Mouse (Mus musculus): ENCODE data around the gene Ints7. TPM values are rescaled to one million over a fixed set of nuclear protein-coding genes. Genes with fewer than 3 reads are reported as not detected.

The Ints7 gene
- polyA plus RNA-seq, 2 experiments = 39.9 to 61.8 TPM

DNA sequence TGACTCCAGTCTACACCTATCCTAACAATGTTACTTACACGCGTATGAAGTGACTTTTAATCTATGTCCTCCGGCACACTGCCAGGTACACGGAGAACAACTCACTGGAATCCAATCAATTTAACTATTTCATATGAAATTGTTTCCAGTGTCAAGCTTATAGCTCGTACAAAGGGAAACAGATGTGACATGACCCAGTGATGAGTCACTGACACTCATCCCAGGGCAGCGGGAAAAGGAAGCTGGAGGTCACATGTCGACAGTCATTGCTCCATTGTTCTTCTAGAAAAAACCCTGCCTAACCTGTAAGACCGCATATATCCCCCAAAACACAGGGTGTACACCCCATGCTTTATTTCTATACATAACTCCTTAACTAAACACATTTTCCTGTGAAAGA lies 18.3 kb upstream of the Ints7 start:
- Histone ChIP-seq H3K4me3 (replicated peaks; ENCODE audit: low read length) (no peak overlapping the region), H3K9ac (ENCODE audit: low read depth, low read length, severe bottlenecking) (no peak overlapping the region), H3K9me3 (ENCODE audit: control insufficient read depth, low read length) (no peaks in the 10 kb centered on the region), H3K27me3 (ENCODE audit: control insufficient read depth, insufficient read depth, low read length) (no peaks in the 10 kb centered on the region), H3K4me1 (ENCODE audit: control insufficient read depth, insufficient read depth, low read length) (no peaks in the 10 kb centered on the region), H3K36me3 (ENCODE audit: control insufficient read depth, insufficient read depth, low read length) (peaks cover 58% of the 10 kb centered on the region), H3K27ac (replicated peaks; ENCODE audit: low read depth, low read length) (no peak overlapping the region), H3K4me2 (replicated peaks; ENCODE audit: low read depth, low read length, severe bottlenecking) (no peak overlapping the region)
- WGBS = 78% methylated on average over 8 of the region's 8 CpGs
- ATAC-seq (ENCODE audit: low FRiP score, low read depth) (no peak), DNase-seq (ENCODE audit: low spot score) (no peak)
- no peak for TF ChIP-seq POLR2A (IDR thresholded peaks at IDR 0.05; ENCODE audit: borderline replicate concordance, extremely low read depth, insufficient read depth, insufficient read length)

DNA sequence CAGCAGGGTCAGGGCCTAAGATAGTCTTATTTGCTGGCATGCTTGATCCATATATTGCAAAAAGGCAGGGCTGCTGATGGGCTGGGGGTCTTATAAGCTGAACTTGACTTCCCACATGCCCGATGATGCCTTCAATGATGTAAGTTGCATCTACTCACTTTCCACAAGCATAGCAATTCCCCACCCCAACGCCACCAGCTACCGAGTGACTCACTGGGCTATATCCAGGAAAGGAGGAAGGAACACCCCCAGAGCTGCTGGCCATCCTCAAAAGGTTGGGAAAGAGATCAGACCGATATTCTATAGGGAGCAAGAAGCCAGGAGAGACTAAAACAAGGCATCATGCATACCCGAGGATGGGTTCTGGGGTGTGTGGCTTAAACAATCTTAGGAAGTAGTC lies 15.7 kb upstream of the Ints7 start:
- Histone ChIP-seq H3K27me3 (ENCODE audit: control insufficient read depth, insufficient read depth, low read length) (no peaks in the 10 kb centered on the region), H3K4me3 (replicated peaks; ENCODE audit: low read length) (no peak overlapping the region), H3K27ac (replicated peaks; ENCODE audit: low read depth, low read length) (no peak overlapping the region), H3K4me2 (replicated peaks; ENCODE audit: low read depth, low read length, severe bottlenecking) (no peak overlapping the region), H3K9ac (ENCODE audit: low read depth, low read length, severe bottlenecking) (no peak overlapping the region), H3K36me3 (ENCODE audit: control insufficient read depth, insufficient read depth, low read length) (peaks cover 49% of the 10 kb centered on the region), H3K9me3 (ENCODE audit: control insufficient read depth, low read length) (no peaks in the 10 kb centered on the region), H3K4me1 (ENCODE audit: control insufficient read depth, insufficient read depth, low read length) (no peaks in the 10 kb centered on the region)
- TF ChIP-seq POLR2A (IDR thresholded peaks at IDR 0.05; ENCODE audit: borderline replicate concordance, extremely low read depth, insufficient read depth, insufficient read length) = no peak
- WGBS = 87% methylated on average over 5 of the region's 5 CpGs
- ATAC-seq (ENCODE audit: low FRiP score, low read depth) (no peak), DNase-seq (ENCODE audit: low spot score) (no peak)

DNA sequence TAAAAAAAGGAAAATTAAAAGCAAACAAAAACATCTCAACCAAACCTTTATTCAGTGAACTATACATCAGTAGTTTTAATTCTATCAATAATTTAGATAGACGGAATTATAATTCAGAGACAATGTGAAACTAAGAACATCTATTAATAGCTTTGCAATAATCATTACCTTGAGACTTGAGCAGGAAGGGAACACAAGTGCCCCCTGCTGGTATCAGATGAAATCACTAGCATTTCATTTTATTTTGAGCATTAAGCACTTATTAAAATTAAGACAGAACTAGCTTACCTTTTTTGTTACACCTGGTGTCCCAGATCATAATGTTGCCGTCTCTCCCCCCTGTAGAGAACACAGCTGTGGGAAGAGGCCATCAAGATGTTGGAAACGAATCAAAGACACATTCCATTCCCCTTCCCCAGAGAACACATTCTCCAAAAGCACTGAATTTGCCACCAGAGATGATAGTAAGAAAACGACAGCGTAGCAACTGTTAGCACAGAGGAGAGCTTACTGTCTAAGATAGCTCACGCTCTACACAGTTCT lies 12.5 kb upstream of the Ints7 start:
- DNase-seq (ENCODE audit: low spot score) (peak; percentile 32), ATAC-seq (ENCODE audit: low FRiP score, low read depth) (no peak)
- Histone ChIP-seq H3K4me1 (ENCODE audit: control insufficient read depth, insufficient read depth, low read length) (no peaks in the 10 kb centered on the region), H3K36me3 (ENCODE audit: control insufficient read depth, insufficient read depth, low read length) (peaks cover 41% of the 10 kb centered on the region), H3K4me3 (replicated peaks; ENCODE audit: low read length) (no peak overlapping the region), H3K27me3 (ENCODE audit: control insufficient read depth, insufficient read depth, low read length) (no peaks in the 10 kb centered on the region), H3K9ac (ENCODE audit: low read depth, low read length, severe bottlenecking) (no peak overlapping the region), H3K9me3 (ENCODE audit: control insufficient read depth, low read length) (no peaks in the 10 kb centered on the region), H3K27ac (replicated peaks; ENCODE audit: low read depth, low read length) (no peak overlapping the region), H3K4me2 (replicated peaks; ENCODE audit: low read depth, low read length, severe bottlenecking) (no peak overlapping the region)
- 53% methylated on average over 6 of the region's 6 CpGs for whole genome bisulfite sequencing
- no peak for TF ChIP-seq POLR2A (IDR thresholded peaks at IDR 0.05; ENCODE audit: borderline replicate concordance, extremely low read depth, insufficient read depth, insufficient read length)

- H3K4me3 ChIP-seq (replicated peaks; ENCODE audit: low read length) = no peak overlapping the region
- no peaks in the 10 kb centered on the region for H3K27me3 ChIP-seq (ENCODE audit: control insufficient read depth, insufficient read depth, low read length)
- peaks cover 27% of the 10 kb centered on the region for H3K36me3 ChIP-seq (ENCODE audit: control insufficient read depth, insufficient read depth, low read length)
- no peak overlapping the region for H3K9ac ChIP-seq (ENCODE audit: low read depth, low read length, severe bottlenecking)
- H3K4me2 ChIP-seq (replicated peaks; ENCODE audit: low read depth, low read length, severe bottlenecking) = no peak overlapping the region
- DNase-seq (ENCODE audit: low spot score) = no peak
- 91% methylated on average over 1 of the region's 1 CpGs for WGBS
- no peak for ATAC-seq (ENCODE audit: low FRiP score, low read depth)
- 0 out of 2 replicates have a peak, but pooled peaks cover 2% of the 10 kb centered on the region for H3K4me1 ChIP-seq (ENCODE audit: control insufficient read depth, insufficient read depth, low read length)
- H3K27ac ChIP-seq (replicated peaks; ENCODE audit: low read depth, low read length) = no peak overlapping the region
- TF ChIP-seq POLR2A (IDR thresholded peaks at IDR 0.05; ENCODE audit: borderline replicate concordance, extremely low read depth, insufficient read depth, insufficient read length) = no peak
- no peaks in the 10 kb centered on the region for H3K9me3 ChIP-seq (ENCODE audit: control insufficient read depth, low read length)
Measured at GRCm38 (mm10) chr1:191567859-191568258, 7.6 kb upstream of the Ints7 start.

DNA sequence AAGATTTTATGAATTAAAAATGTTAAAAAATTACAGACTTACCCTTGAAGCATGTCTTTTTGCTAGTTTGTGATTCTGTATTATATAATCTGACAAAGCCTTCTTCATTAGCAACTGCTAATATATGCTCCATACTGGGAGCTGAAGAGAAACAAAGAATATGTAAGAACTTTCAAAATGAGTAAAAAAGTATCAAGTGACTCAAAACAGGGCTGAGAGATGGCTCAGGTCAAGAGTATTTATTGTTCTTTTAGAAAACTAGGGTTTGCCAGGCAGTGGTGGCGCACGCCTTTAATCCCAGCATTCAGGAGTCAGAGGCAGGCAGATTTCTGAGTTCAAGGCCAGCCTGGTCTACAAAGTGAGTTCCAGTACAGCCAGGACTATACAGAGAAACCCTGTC lies 5.8 kb upstream of the Ints7 start:
- ATAC-seq (ENCODE audit: low FRiP score, low read depth) = no peak
- no peak for DNase-seq (ENCODE audit: low spot score)
- Histone ChIP-seq H3K4me3 (replicated peaks; ENCODE audit: low read length) (no peak overlapping the region), H3K27ac (replicated peaks; ENCODE audit: low read depth, low read length) (no peak overlapping the region), H3K36me3 (ENCODE audit: control insufficient read depth, insufficient read depth, low read length) (peaks cover 27% of the 10 kb centered on the region), H3K9me3 (ENCODE audit: control insufficient read depth, low read length) (no peaks in the 10 kb centered on the region), H3K4me1 (ENCODE audit: control insufficient read depth, insufficient read depth, low read length) (0 out of 2 replicates have a peak, but pooled peaks cover 2% of the 10 kb centered on the region), H3K9ac (ENCODE audit: low read depth, low read length, severe bottlenecking) (no peak overlapping the region), H3K4me2 (replicated peaks; ENCODE audit: low read depth, low read length, severe bottlenecking) (no peak overlapping the region), H3K27me3 (ENCODE audit: control insufficient read depth, insufficient read depth, low read length) (no peaks in the 10 kb centered on the region)
- TF ChIP-seq POLR2A (IDR thresholded peaks at IDR 0.05; ENCODE audit: borderline replicate concordance, extremely low read depth, insufficient read depth, insufficient read length) = no peak
- WGBS = 96% methylated on average over 2 of the region's 2 CpGs

DNA sequence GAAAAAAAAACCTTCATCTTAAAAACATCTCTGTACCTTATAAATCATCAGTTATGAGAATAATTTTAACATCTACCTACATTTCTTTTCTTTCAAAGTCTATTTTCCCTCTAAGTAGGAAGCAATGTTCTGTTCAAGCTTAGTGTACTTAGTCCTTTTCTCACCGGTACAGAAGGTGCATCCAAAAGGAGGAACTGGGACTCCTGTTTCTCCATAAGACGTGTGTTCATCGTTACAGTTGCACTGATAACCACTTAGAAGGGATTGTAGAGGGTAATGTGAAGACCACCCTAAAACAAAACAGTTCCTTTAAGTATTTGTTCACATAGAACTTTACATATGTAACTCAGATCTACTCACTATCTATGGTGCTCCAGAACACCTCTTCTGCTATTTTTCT lies 5.0 kb upstream of the Ints7 start:
- no peak overlapping the region for H3K27ac ChIP-seq (replicated peaks; ENCODE audit: low read depth, low read length)
- no peak for DNase-seq (ENCODE audit: low spot score)
- H3K9ac ChIP-seq (ENCODE audit: low read depth, low read length, severe bottlenecking) = no peak overlapping the region
- TF ChIP-seq POLR2A (IDR thresholded peaks at IDR 0.05; ENCODE audit: borderline replicate concordance, extremely low read depth, insufficient read depth, insufficient read length) = no peak
- ATAC-seq (ENCODE audit: low FRiP score, low read depth) = no peak
- H3K36me3 ChIP-seq (ENCODE audit: control insufficient read depth, insufficient read depth, low read length) = peaks cover 27% of the 10 kb centered on the region
- WGBS = 92% methylated on average over 3 of the region's 3 CpGs
- H3K4me3 ChIP-seq (replicated peaks; ENCODE audit: low read length) = no peak overlapping the region
- no peak overlapping the region for H3K4me2 ChIP-seq (replicated peaks; ENCODE audit: low read depth, low read length, severe bottlenecking)
- no peaks in the 10 kb centered on the region for H3K27me3 ChIP-seq (ENCODE audit: control insufficient read depth, insufficient read depth, low read length)
- 0 out of 2 replicates have a peak, but pooled peaks cover 2% of the 10 kb centered on the region for H3K4me1 ChIP-seq (ENCODE audit: control insufficient read depth, insufficient read depth, low read length)
- H3K9me3 ChIP-seq (ENCODE audit: control insufficient read depth, low read length) = no peaks in the 10 kb centered on the region
